ENCODE assay signal across 8 mouse cellular contexts in genomic region chr11:48801831-48802772, GRCm38 (mm10). TPM values are rescaled to one million over a fixed set of nuclear protein-coding genes. Genes with fewer than 3 reads are reported as not detected.
DNase-seq lines count a peak whose midpoint lies in the region; ATAC-seq and TF ChIP-seq lines count a peak whose summit lies in the region.

No protein-coding gene starts in this region.

- H3K36me3 ChIP-seq in heart, embryonic 12.5 days: peaks cover 56% of the 10 kb centered on the region
- H3K36me3 ChIP-seq in MEL (ENCODE audit: control insufficient read depth in 1 of 2, insufficient read depth in 2 of 2, low read length in 2 of 2): peaks cover 39 to 49% of the 10 kb centered on the region in 2 experiments
- H3K36me3 ChIP-seq in hindbrain, embryonic 10.5 days: peaks cover 61% of the 10 kb centered on the region
- peaks cover 56% of the 10 kb centered on the region for H3K36me3 ChIP-seq in macrophage (ENCODE audit: inconsistent target)

- TF ChIP-seq RAD21 in MEL (IDR thresholded peaks at IDR 0.05; ENCODE audit: low read depth, low read length): no peak

- TF ChIP-seq EP300 in MEL (IDR thresholded peaks at IDR 0.05; ENCODE audit: low read depth in 1 of 2, low read length in 2 of 2): no peak

- H3K79me2 ChIP-seq in MEL (ENCODE audit: control insufficient read depth, insufficient read depth, low read length, poor library complexity) (peaks cover 58% of the 10 kb centered on the region), macrophage (ENCODE audit: inconsistent target) (peaks cover 80% of the 10 kb centered on the region)

- 0 out of 6 replicates have a peak, but pooled peaks of 1 of the 3 experiments have one; percentile 3 for TF ChIP-seq CTCF in MEL (IDR thresholded peaks at IDR 0.05 in 2 of 3, conservative IDR thresholded peaks at IDR 0.05 in 1 of 3; ENCODE audit: control insufficient read depth in 1 of 3, insufficient read depth in 1 of 3, low read depth in 2 of 3, low read length in 3 of 3, poor library complexity in 1 of 3, severe bottlenecking in 1 of 3)

- peak overlapping the region; percentile 95 for H3K9ac ChIP-seq in heart, embryonic 12.5 days
- H3K9ac ChIP-seq in MEL (ENCODE audit: control insufficient read depth, low read depth, low read length, poor library complexity, severe bottlenecking): peak overlapping the region; percentile 97

- no peak for DNase-seq in heart, adult 8-10 months (ENCODE audit: low spot score)
- DNase-seq in MEL (ENCODE audit: low read depth, low spot score): peak; percentile 59
- DNase-seq in hindbrain, embryonic 10.5 days (ENCODE audit: low spot score): no peak
- DNase-seq in retina, postnatal 1 day: no peak
- DNase-seq in adrenal gland, adult 8-10 months: no peak
- no peak for DNase-seq in cerebellum, adult 18-20 months

- peak overlapping the region; percentile 84 for H3K4me3 ChIP-seq in heart, embryonic 12.5 days
- H3K4me3 ChIP-seq in MEL (ENCODE audit: control insufficient read depth in 1 of 2, insufficient read depth in 1 of 2, low read depth in 2 of 2, low read length in 2 of 2) (peak overlapping the region; percentile 78 to 96), macrophage (ENCODE audit: inconsistent target) (peak overlapping the region; percentile 92)
- peak overlapping the region; percentile 89 for H3K4me3 ChIP-seq in hindbrain, embryonic 10.5 days

- H3K4me1 ChIP-seq in heart, embryonic 12.5 days (replicated peaks): peaks cover 37% of the 10 kb centered on the region
- peaks cover 2 to 21% of the 10 kb centered on the region in 2 experiments; a peak in 3 of 4 replicates for H3K4me1 ChIP-seq in MEL (ENCODE audit: control insufficient read depth in 1 of 2, insufficient read depth in 2 of 2, low read length in 2 of 2)
- peaks cover 34% of the 10 kb centered on the region for H3K4me1 ChIP-seq in hindbrain, embryonic 10.5 days (replicated peaks)

- H3K4me2 ChIP-seq in heart, embryonic 12.5 days: peak overlapping the region; percentile 82

- TF ChIP-seq POLR2A in MEL (IDR thresholded peaks at IDR 0.05; ENCODE audit: control insufficient read depth in 1 of 2, insufficient read depth in 1 of 2, low read depth in 1 of 2, low read length in 2 of 2, poor library complexity in 1 of 2): peak in 1 of 2 experiments; percentile 61; a peak in 2 of 4 replicates

- H3K9me3 ChIP-seq in heart, embryonic 12.5 days (replicated peaks): no peaks in the 10 kb centered on the region
- no peaks in the 10 kb centered on the region for H3K9me3 ChIP-seq in MEL (replicated peaks; ENCODE audit: insufficient read depth, low read length)
- no peaks in the 10 kb centered on the region for H3K9me3 ChIP-seq in hindbrain, embryonic 10.5 days

- H3K27me3 ChIP-seq in heart, embryonic 12.5 days (replicated peaks): no peaks in the 10 kb centered on the region
- H3K27me3 ChIP-seq in MEL (ENCODE audit: control insufficient read depth in 1 of 2, insufficient read depth in 2 of 2, low read length in 2 of 2): no peaks in the 10 kb centered on the region
- H3K27me3 ChIP-seq in hindbrain, embryonic 10.5 days (ENCODE audit: insufficient read depth, poor library complexity, severe bottlenecking): no peaks in the 10 kb centered on the region

- WGBS in heart, embryonic 12.5 days: 63% methylated on average over 17 of the region's 17 CpGs
- WGBS in hindbrain, embryonic 10.5 days: 82% methylated on average over 17 of the region's 17 CpGs
- WGBS in macrophage (ENCODE audit: missing documents): 68% methylated on average over 17 of the region's 17 CpGs

- no peak for ATAC-seq in heart, embryonic 12.5 days (ENCODE audit: insufficient number of reproducible peaks, low FRiP score)

- no peak overlapping the region for H3K27ac ChIP-seq in heart, embryonic 12.5 days (ENCODE audit: poor library complexity, severe bottlenecking)
- peak overlapping the region; percentile 96 for H3K27ac ChIP-seq in MEL (ENCODE audit: control insufficient read depth, low read depth, low read length)
- H3K27ac ChIP-seq in hindbrain, embryonic 10.5 days: peak overlapping the region; percentile 95
- no peak overlapping the region for H3K27ac ChIP-seq in macrophage

TF ChIP-seq in MEL, 35 proteins besides CTCF, POLR2A, EP300 and RAD21 (continues in another document):
- TF ChIP-seq NELFE (IDR thresholded peaks at IDR 0.05; ENCODE audit: low read depth, low read length) (no peak), ZMIZ1 (IDR thresholded peaks at IDR 0.05; ENCODE audit: low read depth, low read length) (no peak), MAX (IDR thresholded peaks at IDR 0.05; ENCODE audit: low read length) (no peak; the same call in 1 of the 2 replicates), ZC3H11A (IDR thresholded peaks at IDR 0.05; ENCODE audit: low read depth, low read length) (no peak), MAZ (IDR thresholded peaks at IDR 0.05; ENCODE audit: low read depth, low read length) (no peak), SMC3 (IDR thresholded peaks at IDR 0.05; ENCODE audit: low read depth, low read length) (no peak), KAT2A (conservative IDR thresholded peaks at IDR 0.05; ENCODE audit: low read depth, low read length) (no peak), JUND (IDR thresholded peaks at IDR 0.05; ENCODE audit: low read depth, low read length) (no peak), MEF2A (IDR thresholded peaks at IDR 0.05; ENCODE audit: extremely low read depth, insufficient replicate concordance, low read depth, low read length, poor library complexity, severe bottlenecking) (no peak), USF1 (IDR thresholded peaks at IDR 0.05; ENCODE audit: low read depth, low read length) (no peak), MYC (IDR thresholded peaks at IDR 0.05; ENCODE audit: low read depth, low read length) (0 out of 2 replicates have a peak, but pooled peaks have one; percentile 41), UBTF (IDR thresholded peaks at IDR 0.05; ENCODE audit: borderline replicate concordance, insufficient read depth, low read depth, low read length) (no peak)

RNA-seq across cellular contexts. Expression of gene Rack1, which starts 2.0 kb away (rescaled TPM):
- polyA plus RNA-seq in heart, embryonic 12.5 days (2016; fragmentation: Nextera tagmentation; extraction: Ambion mirVana): 397 and 428 TPM in 2 replicates
- total RNA-seq in heart, adult 8-10 months (2022): 100 to 1,000 TPM; 385 to 495 (median 425) TPM
- 5,378 and 5,815 TPM in 2 replicates for total RNA-seq in MEL (2012; rRNA removed)
- polyA plus RNA-seq in MEL (2012; ENCODE audit: insufficient read depth in 1 of 2, insufficient read length in 2 of 2, low read depth in 1 of 2, low replicate concordance in 2 of 2, missing spikeins in 1 of 2) (1,000 to 10,000 TPM in 1 of 2 experiments, 100 to 1,000 TPM in 1; 376 to 4,421 TPM), macrophage (2018) (321 to 741 TPM (median 672 TPM) in 3 replicates)
- polyA plus RNA-seq in hindbrain, embryonic 10.5 days (2016; fragmentation: Nextera tagmentation; extraction: Ambion mirVana): 672 and 778 TPM in 2 replicates
- 100 to 1,000 TPM in 23 of 26 experiments, 10 to 100 TPM in 3; 65.6 to 268 (median 152) TPM for total RNA-seq in macrophage (2018; cell fraction: chromatin; rRNA removed)
- total RNA-seq in macrophage (2018; cell fraction: cytosol; rRNA removed): 100 to 1,000 TPM; 274 to 584 (median 379) TPM
- total RNA-seq in macrophage (2018; cell fraction: nucleus; rRNA removed): 100 to 1,000 TPM; 112 to 309 (median 144) TPM
- 100 to 1,000 TPM; 568 to 660 (median 629) TPM for total RNA-seq in adrenal gland, adult 8-10 months (2022)

RNA-seq across cellular contexts. Expression of gene Trim41, which starts 15.1 kb away (rescaled TPM):
- polyA plus RNA-seq in heart, embryonic 12.5 days (2016; fragmentation: Nextera tagmentation; extraction: Ambion mirVana): 4.3 and 4.4 TPM in 2 replicates
- 10 to 100 TPM; 22.2 to 28.9 (median 23.8) TPM for total RNA-seq in heart, adult 8-10 months (2022)
- total RNA-seq in MEL (2012; rRNA removed): 31.6 and 37.0 TPM in 2 replicates
- polyA plus RNA-seq in MEL (2012; ENCODE audit: insufficient read depth in 1 of 2, insufficient read length in 2 of 2, low read depth in 1 of 2, low replicate concordance in 2 of 2, missing spikeins in 1 of 2) (10 to 100 TPM; 56.4 to 76.3 TPM), macrophage (2018) (40.1 to 48.8 TPM (median 47.2 TPM) in 3 replicates)
- 4.5 and 5.1 TPM in 2 replicates for polyA plus RNA-seq in hindbrain, embryonic 10.5 days (2016; fragmentation: Nextera tagmentation; extraction: Ambion mirVana)
- 100 to 1,000 TPM in 17 of 26 experiments, 10 to 100 TPM in 9; 20.6 to 250 (median 130) TPM for total RNA-seq in macrophage (2018; cell fraction: chromatin; rRNA removed)
- total RNA-seq in macrophage (2018; cell fraction: cytosol; rRNA removed): 10 to 100 TPM; 16.9 to 87.7 (median 65.3) TPM
- 100 to 1,000 TPM in 10 of 26 experiments, 10 to 100 TPM in 16; 25.6 to 136 (median 96.6) TPM for total RNA-seq in macrophage (2018; cell fraction: nucleus; rRNA removed)
- 10 to 100 TPM; 35.5 to 69.9 (median 49.8) TPM for total RNA-seq in adrenal gland, adult 8-10 months (2022)

RNA-seq across cellular contexts. Expression of gene Trim7, which starts 23.8 kb away (rescaled TPM):
- polyA plus RNA-seq in heart, embryonic 12.5 days (2016; fragmentation: Nextera tagmentation; extraction: Ambion mirVana): 0.39 and 0.52 TPM in 2 replicates
- 10 to 100 TPM; 15.6 to 31.7 (median 17.5) TPM for total RNA-seq in heart, adult 8-10 months (2022)
- 0.72 and 0.81 TPM in 2 replicates for total RNA-seq in MEL (2012; rRNA removed)
- 1 to 10 TPM in 1 of 2 experiments, not detected in 1; 1.3 TPM for polyA plus RNA-seq in MEL (2012; ENCODE audit: insufficient read depth in 1 of 2, insufficient read length in 2 of 2, low read depth in 1 of 2, low replicate concordance in 2 of 2, missing spikeins in 1 of 2)
- polyA plus RNA-seq in hindbrain, embryonic 10.5 days (2016; fragmentation: Nextera tagmentation; extraction: Ambion mirVana): 0.26 and 0.30 TPM in 2 replicates
- total RNA-seq in macrophage (2018; cell fraction: chromatin; rRNA removed): 10 to 100 TPM in 12 of 26 experiments, 1 to 10 TPM in 14; 2.1 to 26.6 (median 9.3) TPM
- total RNA-seq in macrophage (2018; cell fraction: cytosol; rRNA removed): 1 to 10 TPM in 20 of 26 experiments, under 1 TPM in 6; 0.29 to 2.5 (median 1.3) TPM
- total RNA-seq in macrophage (2018; cell fraction: nucleus; rRNA removed): 10 to 100 TPM in 3 of 26 experiments, 1 to 10 TPM in 23; 1.7 to 11.6 (median 5.5) TPM
- polyA plus RNA-seq in macrophage (2018): 1.1 to 1.4 TPM (median 1.2 TPM) in 3 replicates
- 10 to 100 TPM; 10.1 to 14.9 (median 10.9) TPM for total RNA-seq in adrenal gland, adult 8-10 months (2022)

RNA-seq across cellular contexts. Expression of gene Gm12184, which starts 24.4 kb away (rescaled TPM):
- polyA plus RNA-seq in heart, embryonic 12.5 days (2016; fragmentation: Nextera tagmentation; extraction: Ambion mirVana): 3.3 and 5.3 TPM in 2 replicates
- 1 to 10 TPM; 1.6 to 5.4 (median 3.7) TPM for total RNA-seq in heart, adult 8-10 months (2022)
- 7.1 and 10.9 TPM in 2 replicates for total RNA-seq in MEL (2012; rRNA removed)
- polyA plus RNA-seq in MEL (2012; ENCODE audit: insufficient read depth in 1 of 2, insufficient read length in 2 of 2, low read depth in 1 of 2, low replicate concordance in 2 of 2, missing spikeins in 1 of 2) (10 to 100 TPM in 1 of 2 experiments, not detected in 1; 15.3 TPM), macrophage (2018) (0.75 to 2.7 TPM (median 1.7 TPM) in 3 replicates)
- 3.5 and 4.7 TPM in 2 replicates for polyA plus RNA-seq in hindbrain, embryonic 10.5 days (2016; fragmentation: Nextera tagmentation; extraction: Ambion mirVana)
- 1 to 10 TPM in 4 of 26 experiments, under 1 TPM in 1, not detected in 21; 0.98 to 1.4 (median 1.3) TPM for total RNA-seq in macrophage (2018; cell fraction: chromatin; rRNA removed)
- total RNA-seq in macrophage (2018; cell fraction: cytosol; rRNA removed): 1 to 10 TPM in 21 of 26 experiments, under 1 TPM in 5; 0.47 to 2.3 (median 1.5) TPM
- 1 to 10 TPM in 3 of 26 experiments, under 1 TPM in 10, not detected in 13; 0.40 to 5.6 (median 0.67) TPM for total RNA-seq in macrophage (2018; cell fraction: nucleus; rRNA removed)
- 1 to 10 TPM; 2.9 to 3.5 (median 3.3) TPM for total RNA-seq in adrenal gland, adult 8-10 months (2022)

Comparison
In these comparisons a context has a peak if more than half of its experiments do, and no peak if none do; other contexts are left out.
1. H3K27ac ChIP-seq: peak in MEL (single experiment) and hindbrain, embryonic 10.5 days (single experiment); none in heart, embryonic 12.5 days (single experiment) and macrophage (single experiment).
2. Peak in every context shown above with its lines, with median percentiles within 50 percentile points of each other: H3K4me3 ChIP-seq.